Mouse (Mus musculus): ENCODE data around the gene Stat5b.

GRCm38 (mm10) chr11:100818359-100819012 is 32.0 kb downstream of the Stat5b start:
- TF ChIP-seq CTCF (IDR thresholded peaks at IDR 0.05; ENCODE audit: extremely low read depth, insufficient read depth, insufficient read length, insufficient replicate concordance) (no peak), POLR2A (IDR thresholded peaks at IDR 0.05; ENCODE audit: low read depth, low read length) (no peak)

Measured in spleen, adult 2 months (tissue).